Mouse (Mus musculus): ENCODE results near the gene Usp15.

DNA sequence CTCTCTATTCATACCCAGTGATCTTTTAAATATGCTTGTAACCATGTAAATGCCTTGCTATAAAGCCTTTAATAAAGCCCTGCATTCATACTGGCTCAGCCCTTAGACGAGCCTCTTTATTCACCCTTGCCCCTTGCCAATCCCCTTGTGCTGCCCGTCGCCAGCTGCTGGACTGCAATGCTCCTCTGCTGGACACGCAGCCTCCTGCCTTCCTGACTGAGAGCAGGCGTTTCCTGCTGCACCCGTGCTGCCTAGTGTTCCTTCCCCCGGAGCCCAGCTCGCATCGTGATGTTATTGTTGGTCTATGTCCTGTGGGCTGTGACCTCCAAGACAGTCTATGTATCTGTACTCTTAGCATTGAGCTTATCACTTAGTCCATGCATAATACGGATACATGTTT is 61.0 kb downstream of the Usp15 start:
- TF ChIP-seq POLR2A (IDR thresholded peaks at IDR 0.05; ENCODE audit: extremely low read depth, insufficient read depth, low read length) (no peak), CTCF (IDR thresholded peaks at IDR 0.05; ENCODE audit: extremely low read depth, insufficient read depth, low read length) (no peak)
